Mouse (Mus musculus) forebrain, embryonic 11.5 days (tissue): ENCODE data around the gene Angpt4. TPM values are rescaled to one million over a fixed set of nuclear protein-coding genes. Genes with fewer than 3 reads are reported as not detected.

Experiments
- ATAC-seq: fragments of 200-750 bp; cut with Nextera tagmentation; replicated peaks from 2 replicates; pipeline ENCODE4 v1.8.0; 2017; ENCODE audit warnings: moderate TSS enrichment; ENCODE audit not compliant: low FRiP score
- DNase-seq: peaks from one replicate; pipeline ENCODE4 v3.0.0-alpha.2; 2017; ENCODE audit warnings: low spot score
- H3K27ac ChIP-seq: fragments of 300-500 bp; sonication (generic); 2 replicates; pipeline ENCODE4 v1.5.1; 2014; ENCODE audit warnings: low read depth, low read length
- H3K27me3 ChIP-seq: fragments of 300-500 bp; sonication (generic); 2 replicates; pipeline ENCODE4 v1.6.1; 2014; ENCODE audit warnings: mild to moderate bottlenecking, low read length, mixed read lengths; ENCODE audit not compliant: control insufficient read depth, insufficient read depth
- H3K36me3 ChIP-seq: fragments of 300-500 bp; sonication (generic); 2 replicates; pipeline ENCODE4 v1.6.1; 2014; ENCODE audit warnings: mild to moderate bottlenecking, low read length, moderate library complexity, mixed read lengths; ENCODE audit not compliant: control insufficient read depth, insufficient read depth
- H3K4me1 ChIP-seq: fragments of 300-500 bp; sonication (generic); replicated peaks from 2 replicates; pipeline ENCODE4 v1.6.1; 2014; ENCODE audit warnings: low read length, mixed read lengths; ENCODE audit not compliant: control insufficient read depth, insufficient read depth
- H3K4me2 ChIP-seq: fragments of 300-500 bp; sonication (generic); 2 replicates; pipeline ENCODE4 v1.6.1; 2014; ENCODE audit warnings: low read depth, mild to moderate bottlenecking, low read length, moderate library complexity, mixed read lengths; ENCODE audit not compliant: severe bottlenecking
- H3K4me3 ChIP-seq: fragments of 300-500 bp; sonication (generic); 2 replicates; pipeline ENCODE4 v1.5.1; 2014; ENCODE audit warnings: low read depth, low read length
- H3K9ac ChIP-seq: fragments of 300-500 bp; sonication (generic); 2 replicates; pipeline ENCODE4 v1.6.1; 2014; ENCODE audit warnings: low read length
- H3K9me3 ChIP-seq: fragments of 300-500 bp; sonication (generic); 2 replicates; pipeline ENCODE4 v1.6.1; 2016; ENCODE audit warnings: low read length, mixed read lengths; ENCODE audit not compliant: control insufficient read depth
- WGBS: fragments of 180-500 bp; shearing (Covaris S2); extraction: QIAGEN DNeasy Blood & Tissue Kit; methylation state at CpG from one replicate; pipeline ENCODE4 v1.1.7; 2014; 5-methylcytosine and 5-hydroxymethylcytosine counted together
- polyA plus RNA-seq: library from polyadenylated mRNA; unstranded; fragments of >200 nt; fragmentation: Nextera tagmentation; extraction: Ambion mirVana; gene quantifications from 2 replicates; pipeline ENCODE4 v1.2.1, GENCODE M21; 2014

The Angpt4 gene
- polyA plus RNA-seq, 1 experiment from 2014 or later: not detected

DNA sequence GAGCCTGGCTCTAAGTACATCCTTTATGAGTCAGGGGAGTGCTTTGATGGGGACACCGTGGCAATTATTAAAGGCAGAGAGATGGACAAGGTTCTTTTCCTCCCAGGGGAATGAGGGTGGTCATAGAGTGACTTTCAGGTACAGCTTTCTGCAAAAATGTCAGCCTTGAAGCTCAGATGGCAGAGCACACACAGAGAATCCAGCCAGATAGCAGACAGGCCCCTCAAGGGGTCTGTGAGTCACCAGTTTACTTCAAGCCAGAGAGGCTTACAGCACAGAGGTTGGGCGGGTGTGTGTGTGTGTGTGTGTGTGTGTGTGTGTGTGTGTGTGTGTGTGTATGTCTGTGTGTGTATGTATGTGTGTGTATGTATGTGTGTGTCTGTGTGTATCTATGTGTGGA lies 4.0 kb upstream of the Angpt4 start:
- H3K9me3 ChIP-seq: no peaks in the 10 kb centered on the region
- H3K4me3 ChIP-seq: no peak overlapping the region
- H3K9ac ChIP-seq: no peak overlapping the region
- ATAC-seq (no peak), DNase-seq (no peak)
- no peaks in the 10 kb centered on the region for H3K36me3 ChIP-seq
- H3K27ac ChIP-seq: no peak overlapping the region
- 82% methylated on average over 2 of the region's 2 CpGs for WGBS
- H3K27me3 ChIP-seq: no peaks in the 10 kb centered on the region
- 0 out of 2 replicates have a peak, but pooled peaks cover 2% of the 10 kb centered on the region for H3K4me1 ChIP-seq
- H3K4me2 ChIP-seq: no peak overlapping the region

DNA sequence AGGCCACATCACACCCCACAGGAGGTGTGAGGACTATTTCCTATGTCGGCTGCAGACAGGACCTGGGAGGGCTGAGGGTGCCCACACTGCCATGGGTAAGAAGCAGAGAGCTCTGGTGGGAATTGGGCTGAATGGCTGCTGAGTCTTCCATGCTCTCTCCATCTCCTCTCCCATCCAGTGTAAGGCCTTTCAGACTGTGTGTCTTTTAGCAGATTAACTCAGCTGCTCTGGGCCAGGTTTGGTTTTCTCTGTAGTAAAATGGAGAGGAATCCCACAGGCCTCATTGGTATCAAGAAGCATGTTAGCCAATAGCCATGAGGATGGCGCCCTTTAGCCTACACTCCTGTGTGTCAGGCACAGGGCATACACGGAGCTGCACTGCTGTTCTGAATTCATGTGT lies 1.6 kb upstream of the Angpt4 start:
- Histone ChIP-seq H3K4me1 (0 out of 2 replicates have a peak, but pooled peaks cover 2% of the 10 kb centered on the region), H3K4me3 (no peak overlapping the region), H3K9me3 (no peaks in the 10 kb centered on the region), H3K36me3 (no peaks in the 10 kb centered on the region), H3K4me2 (no peak overlapping the region), H3K27me3 (no peaks in the 10 kb centered on the region), H3K27ac (no peak overlapping the region), H3K9ac (no peak overlapping the region)
- no peak for ATAC-seq
- no peak for DNase-seq
- 83% methylated on average over 3 of the region's 3 CpGs for WGBS

DNA sequence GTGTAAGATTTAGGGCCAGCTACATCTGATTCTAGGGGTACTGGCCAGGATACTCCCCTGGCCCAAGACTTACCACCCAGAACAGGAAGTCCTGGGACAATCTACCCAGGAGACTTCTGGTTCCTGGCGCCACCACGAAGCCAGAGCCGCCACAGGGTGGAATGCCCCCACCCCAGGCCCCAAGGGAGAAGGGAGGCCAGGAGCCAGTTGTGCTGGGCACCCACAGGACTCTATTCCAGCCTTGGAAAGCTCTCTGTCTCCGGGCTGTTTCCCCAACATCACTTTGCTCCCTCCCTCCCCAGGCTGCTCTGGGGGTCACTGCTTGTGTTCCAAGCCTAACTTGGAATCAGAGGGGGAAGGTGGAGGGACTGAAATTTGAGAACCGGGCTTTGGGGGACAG lies 512 bp upstream of the Angpt4 start:
- DNase-seq (no peak), ATAC-seq (no peak)
- Histone ChIP-seq H3K4me2 (no peak overlapping the region), H3K27me3 (no peaks in the 10 kb centered on the region), H3K9ac (no peak overlapping the region), H3K27ac (no peak overlapping the region), H3K36me3 (no peaks in the 10 kb centered on the region), H3K4me3 (no peak overlapping the region), H3K9me3 (no peaks in the 10 kb centered on the region), H3K4me1 (0 out of 2 replicates have a peak, but pooled peaks cover 2% of the 10 kb centered on the region)
- 58% methylated on average over 5 of the region's 5 CpGs for WGBS

DNA sequence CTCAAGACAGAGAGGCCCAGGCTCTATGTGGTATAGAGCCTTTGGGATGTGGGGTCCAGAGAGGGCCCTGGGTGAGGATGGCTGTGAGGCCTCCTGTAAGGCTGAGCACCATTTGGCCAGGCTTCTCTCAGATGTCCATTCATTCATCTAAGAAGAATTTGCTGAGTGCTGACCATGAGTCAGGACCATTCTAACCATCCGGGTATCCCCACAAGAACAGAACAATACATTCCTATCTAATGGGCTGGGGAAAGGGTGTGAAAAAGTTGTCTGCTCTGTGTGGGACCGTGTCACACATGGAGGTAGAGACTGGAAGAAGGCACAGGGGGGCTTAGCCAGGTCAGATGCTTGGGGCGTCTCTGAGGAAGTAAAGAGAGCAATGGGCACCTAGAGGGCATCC lies 741 bp downstream of the Angpt4 start:
- ATAC-seq (no peak), DNase-seq (no peak)
- H3K36me3 ChIP-seq: no peaks in the 10 kb centered on the region
- no peak overlapping the region for H3K27ac ChIP-seq
- H3K4me1 ChIP-seq: 0 out of 2 replicates have a peak, but pooled peaks cover 2% of the 10 kb centered on the region
- no peak overlapping the region for H3K4me2 ChIP-seq
- H3K9ac ChIP-seq: no peak overlapping the region
- no peaks in the 10 kb centered on the region for H3K27me3 ChIP-seq
- 81% methylated on average over 3 of the region's 3 CpGs for WGBS
- no peak overlapping the region for H3K4me3 ChIP-seq
- H3K9me3 ChIP-seq: no peaks in the 10 kb centered on the region

DNA sequence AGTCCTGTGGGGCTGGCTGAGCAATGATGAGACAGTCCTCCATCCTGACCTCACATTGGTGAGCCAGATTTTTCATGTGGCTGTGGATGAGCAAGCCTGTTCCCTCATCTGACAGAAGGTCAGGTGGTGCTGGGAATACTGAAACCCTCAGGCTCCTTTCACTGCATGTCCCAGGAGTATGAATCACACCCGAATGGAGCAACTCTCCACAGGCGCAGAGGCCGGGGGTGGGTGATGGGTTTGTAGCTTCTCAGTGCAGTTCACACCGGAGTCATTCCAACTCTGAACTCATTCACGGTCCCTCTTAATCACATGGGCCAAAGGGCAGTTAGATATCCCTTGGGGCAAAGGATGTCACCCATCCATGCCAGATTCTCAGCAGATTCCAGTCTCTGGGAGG lies 3.1 kb downstream of the Angpt4 start:
- H3K27me3 ChIP-seq: no peaks in the 10 kb centered on the region
- WGBS: 83% methylated on average over 5 of the region's 5 CpGs

DNA sequence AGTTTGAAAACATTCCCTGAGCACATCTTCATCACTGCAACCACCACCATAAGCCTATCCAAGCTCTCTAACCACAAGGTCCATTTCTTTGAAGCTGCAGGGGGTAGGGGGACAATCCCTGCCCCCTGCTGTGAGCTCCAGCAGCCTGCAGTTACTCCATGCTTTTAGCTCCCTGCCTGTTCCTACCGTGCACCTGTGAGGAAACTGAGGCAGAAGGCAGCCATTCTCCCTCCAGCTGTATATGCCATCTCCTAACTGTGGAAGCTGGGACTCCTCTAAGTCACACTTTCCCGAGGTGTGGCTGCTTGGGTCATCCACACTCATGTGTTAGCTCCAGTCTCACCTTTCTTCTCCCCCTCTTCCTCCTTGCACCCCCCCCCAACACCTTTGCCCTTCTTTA lies 4.1 kb downstream of the Angpt4 start:
- H3K9ac ChIP-seq: no peak overlapping the region
- no peaks in the 10 kb centered on the region for H3K36me3 ChIP-seq
- no peak overlapping the region for H3K4me2 ChIP-seq
- no peak overlapping the region for H3K4me3 ChIP-seq
- WGBS: 29% methylated on average over 2 of the region's 2 CpGs
- no peak for ATAC-seq
- H3K9me3 ChIP-seq: no peaks in the 10 kb centered on the region
- no peak for DNase-seq
- H3K27ac ChIP-seq: no peak overlapping the region
- H3K4me1 ChIP-seq: 0 out of 2 replicates have a peak, but pooled peaks cover 2% of the 10 kb centered on the region
- H3K27me3 ChIP-seq: no peaks in the 10 kb centered on the region

More for the DNA sequence above, 3.1 kb downstream of the Angpt4 start:
- no peaks in the 10 kb centered on the region for H3K36me3 ChIP-seq
- H3K9ac ChIP-seq: no peak overlapping the region
- H3K4me3 ChIP-seq: no peak overlapping the region
- no peaks in the 10 kb centered on the region for H3K9me3 ChIP-seq
- H3K4me1 ChIP-seq: 0 out of 2 replicates have a peak, but pooled peaks cover 2% of the 10 kb centered on the region
- ATAC-seq (no peak), DNase-seq (no peak)
- H3K4me2 ChIP-seq: no peak overlapping the region
- H3K27ac ChIP-seq: no peak overlapping the region

DNA sequence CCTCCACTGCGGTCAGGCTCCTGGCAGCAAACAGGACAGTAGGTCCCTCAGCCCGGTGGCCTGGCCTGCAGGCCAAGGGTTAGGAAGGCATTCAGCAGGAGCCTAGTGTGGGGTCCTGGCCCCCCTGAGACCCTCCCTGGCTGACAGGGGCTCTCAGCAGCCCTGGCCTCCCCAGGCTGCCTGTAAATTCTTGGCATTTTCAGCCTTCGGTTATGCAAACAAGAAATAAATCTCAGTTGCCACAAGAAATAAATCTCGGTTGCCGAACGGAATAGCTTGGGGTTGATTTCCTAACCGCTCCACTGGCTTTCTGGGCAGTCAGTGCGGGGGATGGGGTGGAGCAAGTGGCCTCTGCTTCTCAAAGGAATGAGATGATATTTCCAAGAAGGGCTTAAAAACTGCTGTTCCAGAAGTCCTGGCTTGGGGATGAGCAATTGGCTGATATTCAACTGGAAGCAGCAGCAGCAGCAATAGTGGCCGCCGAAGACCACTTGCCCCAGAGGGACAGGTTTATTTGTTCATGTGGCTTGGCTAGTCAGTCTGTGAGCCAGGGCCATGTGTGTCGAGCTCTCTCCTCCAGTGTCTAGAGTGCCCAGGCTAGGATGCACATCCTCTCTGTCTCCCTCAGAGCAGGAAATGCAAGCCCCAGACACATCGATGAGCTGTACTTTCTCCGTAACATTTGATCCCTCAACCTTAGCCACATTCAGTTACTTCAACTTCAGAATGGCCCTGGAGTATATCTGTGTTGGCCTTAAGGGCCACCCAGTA lies 5.2 kb downstream of the Angpt4 start:
- Histone ChIP-seq H3K27ac (no peak overlapping the region), H3K9me3 (no peaks in the 10 kb centered on the region), H3K4me3 (no peak overlapping the region), H3K4me1 (0 out of 2 replicates have a peak, but pooled peaks cover 1% of the 10 kb centered on the region), H3K4me2 (no peak overlapping the region), H3K9ac (no peak overlapping the region), H3K36me3 (no peaks in the 10 kb centered on the region), H3K27me3 (no peaks in the 10 kb centered on the region)
- no peak for ATAC-seq
- 78% methylated on average over 13 of the region's 13 CpGs for WGBS
- DNase-seq: no peak

DNA sequence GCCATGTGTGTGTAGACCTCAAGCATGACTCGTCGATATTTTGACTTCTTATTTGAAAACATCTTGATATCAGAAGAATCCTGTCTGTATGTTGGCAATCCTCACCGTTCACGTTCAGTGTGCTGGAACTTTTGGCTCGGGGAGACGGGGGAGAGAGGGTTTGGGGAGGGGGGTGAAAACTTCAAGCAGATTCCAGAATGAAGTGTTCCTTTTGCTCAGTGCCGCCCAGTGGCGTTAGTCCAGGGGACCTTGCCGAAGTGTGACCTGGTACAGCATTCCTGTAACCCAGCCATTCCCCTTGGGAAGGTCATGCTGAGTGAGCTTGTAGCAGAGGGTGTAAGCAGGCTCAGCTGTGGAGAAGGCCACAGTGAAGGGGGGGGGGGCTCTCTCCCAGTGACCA lies 8.1 kb downstream of the Angpt4 start:
- Histone ChIP-seq H3K4me3 (no peak overlapping the region), H3K36me3 (no peaks in the 10 kb centered on the region), H3K9me3 (no peaks in the 10 kb centered on the region), H3K9ac (no peak overlapping the region), H3K27me3 (no peaks in the 10 kb centered on the region), H3K4me2 (no peak overlapping the region), H3K27ac (no peak overlapping the region), H3K4me1 (peaks cover 3% of the 10 kb centered on the region; the same call in 1 of the 2 replicates)
- 79% methylated on average over 9 of the region's 9 CpGs for WGBS
- ATAC-seq (no peak), DNase-seq (no peak)

DNA sequence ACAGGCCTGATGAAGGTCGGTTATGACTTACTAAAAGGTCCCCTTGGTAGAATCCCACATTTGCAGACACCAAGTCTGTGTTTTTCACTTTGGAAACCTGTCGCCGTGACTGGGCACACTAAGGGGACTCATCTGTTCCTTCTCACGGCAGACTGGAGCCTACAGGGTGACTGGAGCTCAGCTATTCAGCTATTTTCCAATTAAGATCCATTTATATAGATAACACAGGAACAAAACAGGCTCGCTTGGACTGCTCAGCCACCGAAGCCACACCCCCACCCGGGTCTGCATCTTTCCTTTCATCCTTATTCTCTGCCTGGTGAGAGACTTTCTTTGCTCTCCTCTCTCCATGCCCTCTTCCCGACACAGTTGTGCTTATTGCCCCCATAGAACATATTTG lies 10.1 kb downstream of the Angpt4 start:
- H3K4me1 ChIP-seq: peaks cover 3% of the 10 kb centered on the region; the same call in 1 of the 2 replicates
- H3K36me3 ChIP-seq: no peaks in the 10 kb centered on the region
- H3K9ac ChIP-seq: no peak overlapping the region
- WGBS: 62% methylated on average over 8 of the region's 8 CpGs
- no peak overlapping the region for H3K4me2 ChIP-seq
- no peaks in the 10 kb centered on the region for H3K27me3 ChIP-seq
- ATAC-seq: no peak
- no peak overlapping the region for H3K4me3 ChIP-seq
- H3K9me3 ChIP-seq: no peaks in the 10 kb centered on the region
- no peak for DNase-seq
- H3K27ac ChIP-seq: no peak overlapping the region
